In the genomic region with DNA sequence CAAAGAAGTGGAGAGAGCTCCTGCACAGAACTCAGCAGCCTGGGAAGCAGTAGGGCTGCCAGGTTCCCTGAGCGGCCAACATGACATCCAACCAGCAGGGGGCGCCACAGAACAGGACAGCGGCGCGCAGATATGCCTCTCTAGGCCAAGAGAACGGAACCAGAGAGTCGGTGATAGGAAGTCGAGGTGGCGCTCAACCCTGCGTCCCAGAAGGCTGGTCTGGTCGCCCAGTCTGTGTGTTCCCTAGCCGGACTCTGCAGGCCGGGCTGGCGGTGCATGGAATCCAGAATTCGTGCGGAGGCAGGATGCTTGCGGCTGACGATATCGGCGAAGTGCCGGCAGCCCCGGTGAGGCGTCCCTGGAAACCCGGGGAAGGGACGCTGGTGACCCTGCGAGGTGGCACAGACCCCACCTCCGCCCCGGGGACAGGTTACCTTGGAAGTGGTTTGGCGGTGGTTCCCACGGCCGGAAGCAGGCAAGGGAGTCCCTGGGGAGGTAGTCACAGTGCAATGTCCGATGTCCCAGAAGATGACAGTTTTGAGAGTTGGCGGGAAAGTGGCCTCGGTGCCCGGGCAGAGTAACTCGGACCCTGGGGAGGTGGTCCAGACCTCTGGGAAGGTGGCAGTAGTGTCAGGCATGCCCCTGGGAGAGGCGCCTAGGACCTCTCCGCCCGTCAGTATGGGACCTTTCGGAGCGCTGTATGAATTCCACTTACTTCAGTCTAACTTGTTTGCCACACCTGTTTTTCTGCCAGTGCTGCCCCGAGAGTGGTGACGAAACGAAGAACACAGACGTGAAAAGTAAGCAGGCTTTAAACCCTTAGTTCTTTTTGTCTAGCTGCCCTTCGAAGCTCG, we compare ENCODE assay signal across 8 mouse cellular contexts. TPM values are rescaled to one million over a fixed set of nuclear protein-coding genes. Genes with fewer than 3 reads are reported as not detected.
DNase-seq lines count a peak whose midpoint lies in the region; ATAC-seq and TF ChIP-seq lines count a peak whose summit lies in the region.

Gene Rint1, plus strand, starts transcription at position 176 of the 854 bp plus-strand sequence.

- H3K4me1 ChIP-seq in bone marrow macrophage, adult 2 months (ENCODE audit: control insufficient read depth, insufficient read depth, low read length): 0 out of 2 replicates have a peak, but pooled peaks cover 2% of the 10 kb centered on the region
- no peaks in the 10 kb centered on the region for H3K4me1 ChIP-seq in embryonic fibroblast, embryonic 13.5 days (ENCODE audit: control insufficient read depth, insufficient read depth, low read length)
- no peaks in the 10 kb centered on the region for H3K4me1 ChIP-seq in kidney, embryonic 14.5 days (ENCODE audit: control insufficient read depth, insufficient read depth, low read length)
- H3K4me1 ChIP-seq in limb, embryonic 15.5 days: peaks cover 12% of the 10 kb centered on the region

- H3K9ac ChIP-seq in kidney, embryonic 14.5 days (ENCODE audit: low read depth, low read length): peak within 1 kb of the TSS; percentile 89
- H3K9ac ChIP-seq in limb, embryonic 15.5 days: peak within 1 kb of the TSS; percentile 95

- H3K27me3 ChIP-seq in kidney, embryonic 14.5 days (ENCODE audit: control insufficient read depth, insufficient read depth, low read length): no peaks in the 10 kb centered on the region
- no peaks in the 10 kb centered on the region for H3K27me3 ChIP-seq in limb, embryonic 15.5 days

- WGBS in kidney, embryonic 14.5 days: 3% methylated on average over 47 of the region's 47 CpGs
- 2% methylated on average over 47 of the region's 47 CpGs for WGBS in limb, embryonic 15.5 days

- peak within 1 kb of the TSS; percentile 77 for H3K4me2 ChIP-seq in kidney, embryonic 14.5 days (replicated peaks; ENCODE audit: low read depth, low read length)
- peak within 1 kb of the TSS; percentile 76 for H3K4me2 ChIP-seq in limb, embryonic 15.5 days

- peak; percentile 28; the same call in 1 of the 2 replicates for TF ChIP-seq POLR2A in bone marrow macrophage, adult 2 months (IDR thresholded peaks at IDR 0.05; ENCODE audit: borderline replicate concordance, low read depth, low read length)
- peak; percentile 98 for TF ChIP-seq POLR2A in embryonic fibroblast, embryonic 13.5 days (IDR thresholded peaks at IDR 0.05; ENCODE audit: low read depth, low read length)

- H3K4me3 ChIP-seq in bone marrow macrophage, adult 2 months (ENCODE audit: insufficient read depth, low read length): peak within 1 kb of the TSS; percentile 87
- H3K4me3 ChIP-seq in embryonic fibroblast, embryonic 13.5 days (ENCODE audit: insufficient read depth, low read length): peak within 1 kb of the TSS; percentile 76
- peak within 1 kb of the TSS; percentile 95 for H3K4me3 ChIP-seq in kidney, embryonic 14.5 days (ENCODE audit: low read length)
- H3K4me3 ChIP-seq in limb, embryonic 15.5 days: peak within 1 kb of the TSS; percentile 95

- peak; percentile 94 for DNase-seq in A20 (ENCODE audit: low read depth, low spot score)
- DNase-seq in heart, adult 9 months (ENCODE audit: low spot score in 2 of 2): peak; percentile 80 to 93
- DNase-seq in monocyte, adult 2 months (ENCODE audit: low read depth in 1 of 2, low spot score in 2 of 2): peak; percentile 77 to 91
- DNase-seq in spleen, postnatal 36 days (ENCODE audit: low spot score in 2 of 2): peak; percentile 88 to 90

- peak; percentile 78 for ATAC-seq in kidney, embryonic 14.5 days (ENCODE audit: low FRiP score, low TSS enrichment)
- ATAC-seq in limb, embryonic 15.5 days (ENCODE audit: insufficient number of reproducible peaks, low FRiP score, low TSS enrichment, low read depth): peak; percentile 84

- peak within 1 kb of the TSS; percentile 48 for H3K27ac ChIP-seq in bone marrow macrophage, adult 2 months (ENCODE audit: insufficient read depth, low read depth, low read length)
- H3K27ac ChIP-seq in embryonic fibroblast, embryonic 13.5 days (ENCODE audit: insufficient read depth, low read length): no peak within 1 kb of the TSS
- 0 out of 2 replicates have a peak within 1 kb of the TSS, but pooled peaks have one; percentile 59 for H3K27ac ChIP-seq in kidney, embryonic 14.5 days (ENCODE audit: low read depth, low read length)
- H3K27ac ChIP-seq in limb, embryonic 15.5 days: peak within 1 kb of the TSS; percentile 86

- peaks cover 7% of the 10 kb centered on the region; the same call in 1 of the 2 replicates for H3K36me3 ChIP-seq in kidney, embryonic 14.5 days (ENCODE audit: control insufficient read depth, insufficient read depth, low read length)
- H3K36me3 ChIP-seq in limb, embryonic 15.5 days: peaks cover 20% of the 10 kb centered on the region

- H3K9me3 ChIP-seq in kidney, embryonic 14.5 days (ENCODE audit: control insufficient read depth, low read length): no peaks in the 10 kb centered on the region
- H3K9me3 ChIP-seq in limb, embryonic 15.5 days: no peaks in the 10 kb centered on the region

- peak; percentile 69 for TF ChIP-seq CTCF in bone marrow macrophage, adult 2 months (IDR thresholded peaks at IDR 0.05; ENCODE audit: low read depth, low read length)
- TF ChIP-seq CTCF in embryonic fibroblast, embryonic 13.5 days (IDR thresholded peaks at IDR 0.05; ENCODE audit: borderline replicate concordance, insufficient read depth, low read length): peak; percentile 93

RNA-seq across cellular contexts. Expression of gene Rint1, which starts in this region (rescaled TPM):
- 10.6 and 15.1 TPM in 2 replicates for polyA plus RNA-seq in bone marrow macrophage, adult 2 months (2012; ENCODE audit: insufficient read depth, insufficient read length, missing spikeins)
- 31.8 TPM in 2 replicates for polyA plus RNA-seq in embryonic fibroblast, embryonic 13.5 days (2011; ENCODE audit: insufficient read length, low read depth, missing spikeins)
- polyA plus RNA-seq in kidney, embryonic 14.5 days (2014; fragmentation: Nextera tagmentation; extraction: Ambion mirVana): 32.4 and 39.1 TPM in 2 replicates
- polyA plus RNA-seq in limb, embryonic 15.5 days (2015; fragmentation: Nextera tagmentation; extraction: Ambion mirVana): 43.1 and 47.1 TPM in 2 replicates
